Mouse (Mus musculus) ovary, adult 18-20 months (tissue): ENCODE data around the gene Usp1.
"Not testable (repeated sequence)": the region's sequence is repeated elsewhere in the genome, so short reads cannot be mapped to it uniquely, and the experiment has no call there.

Source experiments
- DNase-seq: peaks from one replicate; pipeline ENCODE4 v3.0.0; 2022; ENCODE audit warnings: low spot score, mixed read lengths

Gene Usp1

DNA sequence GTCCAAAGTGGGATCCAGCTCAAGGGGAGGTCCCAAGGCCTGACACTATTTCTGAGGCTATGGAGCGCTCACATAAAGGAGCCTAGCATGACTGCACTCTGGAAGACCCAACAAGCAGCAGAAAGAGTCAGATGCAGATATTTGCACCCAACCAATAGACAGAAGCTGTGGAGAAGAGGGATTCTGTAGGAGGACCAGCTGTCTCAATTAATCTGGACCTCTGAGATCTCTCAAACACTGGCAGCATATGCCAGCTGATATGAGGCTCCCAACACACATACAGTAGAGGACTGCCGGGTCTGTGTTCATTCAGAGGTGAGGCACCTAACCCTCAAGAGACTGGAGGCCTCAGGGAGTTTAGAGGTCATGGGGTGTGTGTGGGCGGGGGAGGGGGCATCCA is 56.4 kb downstream of the Usp1 start:
- not testable (repeated sequence) for DNase-seq

DNA sequence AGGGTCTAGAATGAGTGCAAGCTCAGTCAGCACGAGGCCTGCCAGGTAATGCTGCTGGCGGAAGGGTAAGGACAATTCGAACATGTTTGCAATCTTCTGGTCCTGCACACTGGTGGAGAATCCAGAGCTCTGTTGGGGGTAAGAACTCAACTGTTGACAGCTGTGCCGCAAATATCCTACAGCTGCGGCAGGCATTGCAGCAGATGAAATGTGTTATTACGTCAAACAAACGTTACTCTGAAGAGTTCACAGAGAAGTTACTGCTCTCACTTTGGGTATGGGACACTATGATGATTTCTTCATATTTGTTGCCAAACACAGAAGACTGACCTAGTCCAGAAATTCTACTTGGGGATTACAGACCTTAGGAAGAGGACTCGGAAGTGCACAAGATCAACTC is 61.1 kb downstream of the Usp1 start:
- DNase-seq: no peak
